Mouse (Mus musculus) lung, postnatal 10 days (tissue): ENCODE measurements around the gene Zfp42.
"Not testable (repeated sequence)": the region's sequence is repeated elsewhere in the genome, so short reads cannot be mapped to it uniquely, and the experiment has no call there.

Experiments
- DNase-seq: peaks from one replicate; pipeline ENCODE4 v3.0.0; 2021

Zfp42 gene

DNA sequence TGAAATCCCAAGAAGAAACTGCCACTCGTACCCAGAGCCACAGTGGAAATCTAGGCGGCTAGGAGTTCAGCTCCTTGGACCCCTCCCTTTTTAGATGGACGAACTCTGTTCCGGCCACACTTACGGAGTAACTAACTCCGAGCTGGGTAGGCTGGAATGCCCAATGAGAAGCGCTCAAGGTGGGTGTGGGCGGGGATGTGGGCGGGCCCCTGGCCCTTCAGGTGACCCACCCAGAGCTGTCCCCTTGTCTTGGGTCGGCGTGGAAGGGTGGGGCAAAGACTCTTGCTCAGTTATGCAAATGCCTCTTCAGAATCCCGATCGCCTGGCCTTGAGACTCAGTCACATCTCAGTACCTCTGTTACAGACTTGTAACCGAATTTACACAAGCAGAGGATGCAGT is at the start of gene Zfp42:
TSS of gene Zfp42 (minus strand) at position 85 of the 400 bp plus-strand sequence.
- DNase-seq = no peak

DNA sequence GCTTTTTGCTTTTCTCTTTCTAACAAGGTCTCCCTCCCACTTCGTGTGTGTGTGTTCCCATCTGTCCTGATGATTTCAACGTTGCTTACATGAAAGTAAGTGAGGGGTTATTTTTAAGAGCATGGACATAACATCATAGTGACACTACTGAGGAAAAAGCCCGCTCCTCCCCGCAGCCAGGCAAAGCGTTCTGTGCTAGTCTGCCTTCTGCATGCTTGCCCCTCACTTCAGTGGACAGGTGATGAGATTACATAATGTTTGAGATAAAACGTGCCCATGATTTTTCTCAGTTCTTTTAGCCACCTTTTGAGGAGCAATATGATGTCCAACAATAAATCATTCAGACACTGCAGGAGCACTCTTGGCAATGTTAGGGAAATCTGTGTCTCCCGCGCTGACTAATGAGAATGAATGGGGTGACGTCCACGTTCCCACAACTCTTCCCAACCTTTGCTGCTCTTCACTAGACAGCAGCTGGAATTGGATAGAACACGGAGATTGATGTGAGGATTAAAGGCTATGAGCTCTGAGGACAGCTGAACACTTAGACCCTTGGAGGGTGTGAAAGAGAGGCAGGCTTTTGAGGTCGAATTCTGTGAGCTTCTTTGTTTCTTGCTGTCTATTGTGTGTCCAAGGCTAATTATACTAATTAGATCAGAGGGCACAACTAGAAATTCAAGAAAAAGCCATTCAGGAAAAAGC is 49.4 kb upstream of the Zfp42 start:
- DNase-seq = no peak

DNA sequence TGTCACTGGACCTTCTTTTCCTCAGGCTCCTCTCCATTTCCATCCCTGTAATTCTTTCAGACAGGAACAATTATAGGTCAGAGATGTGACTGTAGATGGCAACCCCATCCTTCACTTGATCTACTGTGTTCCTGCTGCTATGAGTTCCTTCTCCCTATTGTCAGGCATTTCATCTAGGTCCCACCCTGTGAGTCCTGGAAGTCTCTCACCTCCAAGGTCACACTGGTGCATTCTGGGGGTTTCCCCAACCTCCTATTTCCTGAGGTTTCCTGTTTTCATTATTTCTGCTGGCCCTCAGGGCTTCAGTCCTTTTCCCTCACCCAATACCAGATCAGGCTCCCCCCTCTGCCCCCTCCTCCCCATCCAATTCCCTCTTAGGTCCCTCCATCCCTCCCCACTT is 45.5 kb upstream of the Zfp42 start:
- not testable (repeated sequence) for DNase-seq

DNA sequence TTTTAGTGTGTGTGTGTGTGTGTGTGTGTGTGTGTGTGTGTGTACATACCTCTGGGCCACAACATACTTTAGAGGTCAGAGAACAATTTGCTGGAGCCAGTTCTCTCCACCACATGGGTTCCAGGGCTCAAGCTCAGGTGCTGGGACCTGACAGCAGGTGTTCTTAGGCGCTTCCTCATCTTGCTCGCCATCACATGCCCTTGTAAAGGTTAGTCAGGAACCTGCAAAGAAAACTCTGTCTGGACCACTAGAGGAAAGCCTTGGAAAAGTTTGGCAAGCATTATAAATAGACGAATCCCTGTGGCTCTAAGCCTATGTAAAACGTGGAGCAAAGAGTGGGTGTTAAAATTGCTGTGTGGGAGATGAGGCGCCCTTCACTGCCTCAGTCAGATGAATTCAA is 31.8 kb upstream of the Zfp42 start:
- DNase-seq = no peak

DNA sequence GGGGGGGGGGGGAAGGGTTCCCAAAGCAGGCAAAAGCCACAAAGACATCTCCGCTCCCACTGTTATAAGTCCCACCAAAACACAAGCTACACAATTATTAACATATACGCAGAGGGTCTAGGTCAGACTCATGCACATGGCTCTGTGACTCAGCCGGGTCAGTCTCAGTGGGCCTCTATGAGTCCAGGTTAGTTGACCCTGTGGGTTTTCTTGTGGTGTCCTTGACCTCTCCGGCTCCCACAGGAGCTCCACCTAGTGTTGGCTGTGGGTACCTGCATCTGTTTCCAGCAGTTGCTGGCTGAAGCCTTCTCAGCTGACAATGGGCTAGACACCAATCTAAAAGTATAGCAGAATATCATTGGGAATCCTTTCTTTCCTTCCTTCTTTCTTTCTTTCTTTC is 26.7 kb upstream of the Zfp42 start:
- DNase-seq = peak; percentile 12

DNA sequence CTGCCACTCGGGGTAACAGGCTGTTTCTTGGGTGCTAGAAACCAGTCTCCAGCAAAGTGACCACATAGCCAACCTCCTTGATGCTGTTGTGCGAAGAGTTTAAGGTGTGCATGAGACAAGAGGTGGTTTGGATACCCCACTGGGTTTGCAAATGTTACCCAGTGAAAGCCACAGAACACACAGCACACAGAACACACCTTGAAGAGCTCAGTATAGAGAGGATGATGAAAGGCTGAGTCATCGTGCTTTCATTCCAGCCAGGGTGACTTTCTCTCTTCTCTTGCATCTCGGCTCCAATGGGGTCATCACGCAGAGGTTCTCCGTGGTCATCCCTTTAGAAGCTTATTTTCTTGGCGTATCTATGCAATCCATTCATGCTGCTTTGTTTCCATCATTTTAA is 24.9 kb upstream of the Zfp42 start:
- DNase-seq = no peak

DNA sequence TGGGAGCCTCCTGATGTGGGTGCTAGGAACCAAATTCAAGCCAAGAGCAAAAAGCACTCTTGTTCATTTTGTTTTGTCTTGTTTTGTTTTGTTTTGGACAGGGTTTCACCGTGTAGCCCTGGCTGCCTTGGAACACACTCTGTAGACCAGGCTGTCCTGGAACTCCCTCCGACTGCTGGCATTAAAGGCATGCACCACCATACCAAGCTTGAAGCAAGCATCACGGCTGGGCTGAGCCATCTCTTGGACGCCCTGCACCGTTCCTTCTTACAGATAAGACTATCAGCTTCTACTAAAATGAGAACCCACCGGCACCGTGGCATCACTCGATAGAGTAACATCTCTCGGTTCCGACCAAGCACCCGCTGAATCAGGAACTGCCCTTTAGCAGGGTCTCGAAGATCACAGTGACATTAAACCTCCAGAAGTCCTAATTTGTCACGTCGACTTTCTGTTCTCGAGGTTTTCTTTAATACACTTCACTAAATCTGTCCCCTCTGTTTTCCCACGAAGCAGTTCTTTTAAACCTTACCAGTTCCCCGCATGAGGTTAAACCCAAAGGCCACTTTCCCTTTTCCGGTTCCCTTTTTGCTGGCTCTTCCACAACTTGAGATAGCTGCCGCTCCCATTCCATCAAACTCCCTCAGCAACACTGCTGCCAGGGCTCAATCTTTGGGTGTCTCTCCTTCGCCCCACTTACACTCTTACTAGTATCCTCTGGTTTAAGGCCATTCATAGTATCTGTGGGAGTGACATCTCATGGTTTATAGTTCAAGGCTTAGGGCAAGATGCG is 23.3 kb upstream of the Zfp42 start:
- DNase-seq = no peak

DNA sequence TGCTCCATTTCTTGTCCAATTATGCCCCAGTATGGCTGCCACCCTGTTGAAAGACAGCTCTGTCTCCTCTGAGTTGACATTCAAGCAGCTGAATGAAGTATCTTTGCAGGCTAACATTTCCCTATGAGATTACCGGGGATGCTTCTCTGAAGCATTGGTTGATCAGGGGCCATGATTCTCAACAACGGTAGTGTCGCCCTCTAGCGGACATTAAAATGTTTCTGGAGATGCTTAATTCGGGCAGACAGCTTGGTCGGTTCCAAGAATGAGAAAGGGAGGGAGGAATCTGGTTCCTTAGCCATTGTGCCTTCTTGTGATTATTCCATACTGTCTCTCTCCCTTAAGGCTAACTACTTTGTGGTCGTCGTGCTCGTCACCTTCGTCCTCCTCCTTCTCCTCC is 21.9 kb upstream of the Zfp42 start:
- DNase-seq = no peak

DNA sequence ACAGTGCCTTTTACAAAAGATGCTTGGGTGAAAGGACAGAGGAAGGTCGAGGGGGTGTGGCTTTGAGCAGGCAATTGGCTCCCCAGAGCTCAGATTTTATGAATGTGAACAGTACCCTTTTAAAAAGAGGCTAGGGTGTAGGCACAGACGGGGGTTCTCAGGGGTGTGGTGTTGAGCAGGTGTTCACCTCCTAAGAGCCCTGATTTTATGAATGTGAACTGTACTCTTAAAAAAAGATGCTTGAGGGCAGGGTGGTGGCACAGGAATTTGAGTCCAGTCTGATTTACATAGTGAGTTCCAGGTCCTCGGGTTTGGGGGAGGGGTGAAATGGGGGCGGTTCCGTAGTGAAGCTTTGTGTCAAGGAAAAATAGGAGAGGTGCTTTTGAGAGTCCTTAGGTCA is 14.0 kb upstream of the Zfp42 start:
- no peak for DNase-seq

DNA sequence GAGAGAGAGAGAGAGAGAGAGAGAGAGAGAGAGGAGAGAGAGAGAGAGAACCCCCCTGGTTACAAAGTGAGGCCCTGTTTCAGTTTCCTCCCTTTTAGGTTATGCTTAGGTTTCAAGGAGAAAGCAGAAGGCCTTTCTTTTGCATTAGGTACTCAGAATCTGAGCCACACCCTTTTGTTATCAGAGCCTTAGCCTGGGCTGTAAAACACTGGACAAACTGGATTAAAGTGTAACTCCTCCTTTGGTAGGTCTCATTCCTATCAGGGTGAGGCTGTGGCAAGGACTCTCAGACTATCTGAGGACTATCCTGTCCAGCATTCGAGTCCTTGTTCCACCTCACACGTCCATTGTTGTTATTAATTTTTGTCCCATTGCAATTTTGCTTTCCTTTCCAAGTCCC is 1.4 kb upstream of the Zfp42 start:
- DNase-seq = no peak

DNA sequence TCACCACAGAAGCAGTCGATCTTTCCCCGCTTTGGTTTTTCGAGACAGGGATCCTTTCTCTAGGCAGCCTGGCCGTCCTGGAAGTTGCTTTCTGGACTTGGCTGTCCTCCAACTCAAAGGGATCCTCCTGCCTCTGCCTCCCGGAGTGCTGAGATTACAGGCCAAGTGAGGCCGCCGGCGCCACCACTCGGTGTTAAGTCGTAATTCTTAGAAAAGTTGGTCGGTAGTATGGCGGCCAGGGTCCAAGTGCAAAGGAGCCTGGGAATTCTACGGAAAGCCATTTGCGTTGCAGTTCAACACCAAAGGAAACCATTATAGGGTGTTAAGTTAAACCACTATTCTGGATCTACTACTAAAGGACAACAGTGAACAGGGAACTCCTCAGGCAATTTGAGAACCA is 1.1 kb downstream of the Zfp42 start:
- no peak for DNase-seq

DNA sequence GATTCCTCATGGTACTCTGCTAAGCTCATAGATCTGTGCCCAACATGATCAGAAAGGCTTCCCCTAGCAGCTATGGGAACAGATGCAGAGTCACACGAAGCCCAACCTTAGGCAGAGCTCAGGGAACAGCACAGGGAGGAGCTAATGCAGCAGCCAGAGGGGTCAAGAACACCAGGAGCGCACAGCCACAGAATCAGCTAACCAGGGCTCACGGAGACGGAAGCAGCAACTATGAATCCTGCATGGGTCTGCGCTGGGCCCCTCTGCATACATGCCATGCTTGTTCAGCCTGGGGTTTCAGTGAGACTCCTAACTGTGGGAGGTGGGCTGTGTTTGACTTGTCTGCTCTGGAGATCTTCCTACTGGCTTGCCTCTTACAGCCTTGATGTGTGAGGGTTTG is 7.0 kb downstream of the Zfp42 start:
- no peak for DNase-seq

DNA sequence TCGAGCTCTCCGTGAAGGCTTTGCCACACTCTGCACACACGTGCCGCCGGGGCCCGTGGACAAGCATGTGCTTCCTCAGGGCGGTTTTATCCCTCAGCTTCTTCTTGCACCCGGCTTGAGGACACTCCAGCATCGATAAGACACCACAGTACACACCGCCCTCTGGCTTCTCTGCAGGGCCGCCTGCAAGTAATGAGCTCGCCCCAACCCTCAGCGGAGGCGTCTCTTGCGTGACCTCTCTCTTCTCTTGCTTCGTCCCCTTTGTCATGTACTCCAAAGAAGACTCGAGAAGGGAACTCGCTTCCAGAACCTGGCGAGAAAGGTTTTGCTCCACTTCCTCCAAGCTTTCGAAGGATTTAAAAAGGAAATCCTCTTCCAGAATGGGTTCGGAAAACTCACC is 11.0 kb downstream of the Zfp42 start:
- DNase-seq = no peak

DNA sequence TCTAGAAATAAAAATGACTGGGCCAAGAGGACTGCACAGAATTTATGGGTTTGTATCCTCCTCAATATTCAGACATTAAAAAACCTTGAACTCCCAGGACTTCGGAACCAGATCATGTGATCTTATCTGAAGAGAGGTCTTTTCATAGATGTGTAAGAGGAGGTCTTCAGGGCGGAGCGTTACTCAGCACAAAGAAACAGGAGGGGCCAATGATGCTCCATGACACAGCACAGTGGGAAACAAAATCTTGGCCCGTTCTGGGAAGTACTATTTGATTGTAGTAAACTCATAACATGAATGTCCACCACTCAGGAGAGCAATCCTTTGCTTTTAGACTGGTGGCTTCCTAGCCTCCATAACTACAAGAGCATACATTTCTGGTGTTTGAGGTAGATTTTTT is 12.6 kb downstream of the Zfp42 start:
- DNase-seq = no peak

DNA sequence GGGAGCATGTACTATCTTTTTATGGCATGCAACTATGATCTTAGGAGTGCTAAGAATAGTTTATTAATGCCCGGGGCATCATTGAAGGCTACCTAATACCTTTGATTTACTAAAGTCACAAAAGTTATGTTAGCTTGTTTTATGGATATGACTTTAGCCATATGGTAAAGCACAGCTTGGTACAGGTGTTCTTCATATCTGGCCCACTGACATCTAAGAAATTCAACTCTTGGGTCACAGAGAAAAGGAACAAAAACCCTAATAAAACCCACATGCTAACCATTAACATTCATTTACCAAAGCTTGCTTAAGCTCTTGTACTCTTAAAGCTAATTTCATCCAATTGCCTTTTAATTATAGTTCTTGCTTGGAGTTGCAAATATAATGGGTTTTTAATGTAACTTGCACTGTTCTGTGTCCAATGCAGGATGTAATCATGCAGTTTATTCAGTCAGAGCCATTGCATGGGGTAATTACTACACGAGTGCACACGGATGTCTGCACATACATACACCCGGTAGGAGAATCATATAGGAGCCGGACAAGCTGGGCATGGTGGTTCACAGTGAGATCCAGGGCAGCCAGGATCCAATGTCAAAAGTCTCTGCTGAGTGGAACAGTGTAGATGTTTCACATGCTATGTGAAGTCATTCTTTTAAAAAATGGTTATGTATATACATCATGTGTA is 16.2 kb downstream of the Zfp42 start:
- DNase-seq = no peak

DNA sequence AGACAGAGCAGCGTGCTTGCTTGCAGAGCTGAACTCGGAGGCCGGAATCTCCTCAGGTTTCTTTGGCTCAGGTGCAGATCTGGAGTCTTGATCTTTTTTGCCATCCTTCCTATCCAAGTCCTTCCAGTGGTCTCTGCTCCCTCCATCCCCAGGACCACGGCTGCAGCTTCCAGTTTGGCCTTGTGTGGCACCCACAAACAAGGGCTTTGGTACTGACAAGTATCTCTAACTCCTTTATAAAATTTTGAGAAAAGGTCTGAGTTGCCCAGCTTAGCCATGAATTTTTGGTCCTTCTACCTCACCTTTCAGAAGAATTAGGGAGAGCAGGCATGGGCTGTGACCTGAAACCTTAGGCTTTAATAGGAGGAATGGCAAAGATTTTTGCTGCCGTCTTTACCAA is 17.0 kb downstream of the Zfp42 start:
- no peak for DNase-seq

DNA sequence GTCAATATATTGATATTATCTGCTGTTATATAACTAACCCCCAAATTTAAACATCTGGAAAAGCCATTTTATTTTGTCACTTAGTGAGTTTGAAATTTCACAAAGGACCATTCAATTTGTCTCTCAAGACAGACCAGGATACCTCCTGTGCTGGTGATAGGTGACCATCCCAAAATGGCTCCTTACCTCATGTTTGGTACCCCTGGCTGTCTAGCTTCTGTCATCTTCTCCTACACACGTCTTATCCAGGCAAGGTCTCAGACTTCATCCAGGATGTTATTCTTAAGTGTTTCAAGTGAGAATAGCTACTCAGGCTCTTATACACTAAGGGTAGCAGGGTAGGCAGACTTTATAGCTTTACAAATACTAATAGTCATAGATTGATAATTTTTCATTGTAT is 17.9 kb downstream of the Zfp42 start:
- DNase-seq = no peak

DNA sequence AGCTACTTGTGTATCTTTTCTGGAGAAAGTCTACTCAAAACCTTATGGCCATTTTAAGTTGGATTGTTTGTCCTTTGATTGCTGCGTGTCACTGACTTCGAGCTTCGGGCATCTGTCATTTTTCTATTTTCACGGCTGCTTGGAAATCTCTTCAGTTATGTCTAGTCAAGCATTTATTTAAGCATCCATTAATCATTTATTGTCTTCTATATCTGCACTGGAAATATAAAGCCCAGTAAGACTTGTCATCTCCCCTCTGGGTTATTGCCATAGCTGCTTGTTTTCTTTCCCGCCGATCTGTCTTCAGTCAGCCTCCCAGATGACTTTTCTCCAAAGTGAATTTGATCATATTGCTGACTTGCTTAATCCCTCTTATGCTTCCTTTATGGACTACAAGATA is 19.3 kb downstream of the Zfp42 start:
- no peak for DNase-seq

DNA sequence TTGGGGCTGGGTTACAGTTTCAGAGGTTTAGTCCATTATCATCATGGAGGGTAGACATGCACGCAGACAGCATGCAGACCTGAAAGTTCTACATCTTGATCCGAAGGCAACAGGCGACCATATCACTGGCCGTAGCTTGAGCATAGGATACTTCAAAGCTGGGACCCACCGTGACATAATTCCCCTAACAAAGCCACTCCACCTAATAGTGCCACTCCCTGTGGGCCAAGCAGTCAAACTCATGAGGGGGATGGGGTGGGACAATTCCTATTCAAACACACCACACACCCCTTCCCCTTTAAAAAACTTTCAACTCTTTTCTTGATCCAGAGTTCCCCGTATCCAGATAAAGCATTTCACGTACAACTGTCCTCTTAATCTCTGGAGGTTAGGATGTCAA is 23.5 kb downstream of the Zfp42 start:
- no peak for DNase-seq

DNA sequence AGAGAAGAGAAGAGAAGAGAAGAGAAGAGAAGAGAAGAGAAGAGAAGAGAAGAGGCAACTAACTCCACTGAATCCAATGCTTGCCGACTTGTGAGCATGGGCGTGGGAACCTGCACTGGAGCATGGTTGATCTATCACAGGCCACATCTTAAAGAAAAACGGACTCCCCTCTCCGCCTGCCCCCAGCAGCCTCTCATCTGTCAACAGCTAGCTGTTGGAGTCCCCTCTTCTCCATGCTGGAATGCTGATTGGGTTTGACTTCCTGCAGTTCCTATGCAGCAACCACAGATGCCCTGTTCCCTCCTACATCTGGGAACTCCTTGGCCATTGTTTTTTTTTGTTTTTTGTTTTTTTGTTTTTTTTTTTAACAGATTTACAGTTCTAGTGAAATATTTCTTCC is 28.4 kb downstream of the Zfp42 start:
- no peak for DNase-seq

DNA sequence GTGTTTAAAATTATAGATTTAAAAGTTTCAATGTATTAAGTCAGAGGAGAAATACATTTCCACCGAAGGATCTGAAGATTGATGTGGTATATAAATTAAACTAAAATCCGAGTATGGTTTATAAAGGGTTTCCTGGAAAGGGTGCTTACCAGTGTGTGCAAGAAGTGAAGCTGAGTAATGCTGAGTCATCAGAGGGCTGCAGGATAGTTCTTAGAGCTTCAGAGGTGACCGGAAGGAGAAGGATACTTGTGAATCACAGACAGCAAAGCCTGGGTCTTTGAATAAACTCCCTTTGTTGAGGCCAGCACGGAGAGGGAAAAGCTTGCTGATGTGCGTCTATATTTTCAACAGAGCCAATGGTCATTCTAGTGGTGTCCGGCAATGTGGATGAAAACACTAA is 45.8 kb downstream of the Zfp42 start:
- DNase-seq = no peak

DNA sequence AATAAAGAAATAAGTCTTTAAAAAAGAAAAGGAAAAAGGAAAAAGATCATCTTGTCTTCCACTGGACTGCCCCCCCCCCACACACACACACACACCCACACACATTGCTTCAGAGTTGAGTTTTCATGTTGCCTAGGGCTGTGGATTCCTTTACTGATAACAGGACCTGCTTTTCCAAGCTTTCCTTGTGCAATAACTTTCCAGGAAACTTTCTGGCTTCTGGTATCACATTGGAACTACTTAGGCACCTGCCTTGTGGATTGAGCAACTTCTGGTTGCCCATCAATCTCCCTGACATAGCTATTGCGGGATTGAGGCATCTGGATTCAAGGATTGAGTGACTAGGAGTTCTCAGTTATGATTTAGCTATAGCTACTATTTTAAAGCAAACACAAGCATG is 48.9 kb downstream of the Zfp42 start:
- no peak for DNase-seq

DNA sequence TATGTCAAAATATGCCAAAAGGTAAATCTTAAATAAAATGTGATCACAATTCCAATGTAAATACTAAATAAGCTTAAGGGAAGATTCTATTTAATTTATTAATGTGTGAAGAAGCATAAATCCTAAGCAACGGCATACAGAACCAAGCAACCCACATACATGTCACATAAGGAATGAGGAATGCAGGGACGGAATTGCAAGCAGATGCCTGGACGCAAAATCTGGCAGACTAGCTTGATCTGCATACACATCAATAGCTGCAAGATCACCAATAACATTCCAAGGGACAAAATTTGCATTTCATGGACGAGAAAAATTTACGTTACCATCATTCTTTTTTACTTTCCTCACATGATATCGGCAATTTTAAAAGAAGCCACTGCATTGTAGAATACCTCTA is 51.1 kb downstream of the Zfp42 start:
- no peak for DNase-seq

DNA sequence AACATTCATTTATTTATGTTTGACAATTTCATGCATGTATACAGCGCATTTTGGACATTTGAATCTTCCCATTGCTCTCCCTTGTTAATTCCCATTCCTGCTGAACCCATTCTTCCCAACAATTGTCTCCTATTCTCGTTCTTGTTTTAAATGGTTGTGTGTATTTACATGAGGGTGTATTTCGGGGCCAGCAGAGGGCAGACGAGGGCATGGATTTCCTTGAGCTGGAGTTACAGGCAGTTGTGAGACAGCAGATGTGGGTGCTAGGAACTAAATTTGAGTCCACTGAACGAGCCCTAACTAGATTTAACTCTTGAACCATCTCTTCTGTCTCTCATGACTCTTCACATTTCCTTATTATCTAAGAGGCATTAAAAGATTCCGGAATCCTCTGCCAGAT is 55.1 kb downstream of the Zfp42 start:
- DNase-seq = no peak
